Mouse (Mus musculus): ENCODE results near the gene Dync1i2.

Dync1i2 gene

GRCm38 (mm10) chr2:71203819-71204432, 7.6 kb upstream of the Dync1i2 start:
- DNase-seq, result no peak

- no peak for DNase-seq
These were observed 2.3 kb upstream of the Dync1i2 start for GRCm38 (mm10) chr2:71209041-71209755.

GRCm38 (mm10) chr2:71211096-71211495, 410 bp upstream of the Dync1i2 start:
- DNase-seq, result peak in 1 of 2 experiments; percentile 10

- DNase-seq, result no peak
These were observed 837 bp downstream of the Dync1i2 start for GRCm38 (mm10) chr2:71212360-71212726.

GRCm38 (mm10) chr2:71221020-71221419, 9.5 kb downstream of the Dync1i2 start:
- DNase-seq, result no peak

GRCm38 (mm10) chr2:71227398-71227797, 15.9 kb downstream of the Dync1i2 start:
- DNase-seq, result no peak

- DNase-seq, result no peak
These were observed 18.1 kb downstream of the Dync1i2 start for GRCm38 (mm10) chr2:71229603-71230002.

- no peak for DNase-seq
These were observed 20.4 kb downstream of the Dync1i2 start for GRCm38 (mm10) chr2:71231951-71232350.

- DNase-seq, result no peak
These were observed 21.5 kb downstream of the Dync1i2 start for GRCm38 (mm10) chr2:71232976-71233375.

GRCm38 (mm10) chr2:71235420-71235819, 23.9 kb downstream of the Dync1i2 start:
- no peak for DNase-seq

GRCm38 (mm10) chr2:71236009-71236408, 24.5 kb downstream of the Dync1i2 start:
- DNase-seq, result no peak

- no peak for DNase-seq
These were observed 30.0 kb downstream of the Dync1i2 start for GRCm38 (mm10) chr2:71241505-71241904.

- DNase-seq, result no peak
These were observed 30.7 kb downstream of the Dync1i2 start for GRCm38 (mm10) chr2:71242180-71242579.

GRCm38 (mm10) chr2:71243058-71243672, 31.7 kb downstream of the Dync1i2 start:
- no peak for DNase-seq

GRCm38 (mm10) chr2:71244807-71245206, 33.3 kb downstream of the Dync1i2 start:
- DNase-seq, result peak in 1 of 2 experiments; percentile 22

GRCm38 (mm10) chr2:71245416-71245815, 33.9 kb downstream of the Dync1i2 start:
- DNase-seq, result peak; percentile 74 to 82

- no peak for DNase-seq
These were observed 34.6 kb downstream of the Dync1i2 start for GRCm38 (mm10) chr2:71246096-71246495.

GRCm38 (mm10) chr2:71248071-71248470, 36.6 kb downstream of the Dync1i2 start:
- no peak for DNase-seq

- DNase-seq, result peak in 1 of 2 experiments; percentile 12
These were observed 39.3 kb downstream of the Dync1i2 start for GRCm38 (mm10) chr2:71250841-71251240.

- DNase-seq, result no peak
These were observed 43.3 kb downstream of the Dync1i2 start for GRCm38 (mm10) chr2:71254836-71255235.

- no peak for DNase-seq
These were observed 45.1 kb downstream of the Dync1i2 start for GRCm38 (mm10) chr2:71256581-71256980.

GRCm38 (mm10) chr2:71264585-71264984, 53.1 kb downstream of the Dync1i2 start:
- DNase-seq, result no peak

GRCm38 (mm10) chr2:71268691-71269090, 57.2 kb downstream of the Dync1i2 start:
- DNase-seq, result no peak

GRCm38 (mm10) chr2:71269332-71269731, 57.8 kb downstream of the Dync1i2 start:
- no peak for DNase-seq

Data from cerebellum, adult 18-20 months (tissue).